Mouse (Mus musculus) cerebellum, adult 2 months (tissue): ENCODE data around the gene Sh2d3c.

Experiments
- CTCF ChIP-seq: fragments of 200-500 bp; IDR thresholded peaks from 2 replicates; pipeline ENCODE4 v1.5.1; 2011; ENCODE audit warnings: low read depth, mild to moderate bottlenecking, control low read depth, low read length, moderate library complexity, borderline replicate concordance; ENCODE audit not compliant: insufficient read depth
- POLR2A ChIP-seq: fragments of 200-500 bp; IDR thresholded peaks from 2 replicates; pipeline ENCODE4 v1.6.1; 2011; ENCODE audit warnings: low read length, control low read depth, borderline replicate concordance; ENCODE audit not compliant: insufficient read depth

DNA sequence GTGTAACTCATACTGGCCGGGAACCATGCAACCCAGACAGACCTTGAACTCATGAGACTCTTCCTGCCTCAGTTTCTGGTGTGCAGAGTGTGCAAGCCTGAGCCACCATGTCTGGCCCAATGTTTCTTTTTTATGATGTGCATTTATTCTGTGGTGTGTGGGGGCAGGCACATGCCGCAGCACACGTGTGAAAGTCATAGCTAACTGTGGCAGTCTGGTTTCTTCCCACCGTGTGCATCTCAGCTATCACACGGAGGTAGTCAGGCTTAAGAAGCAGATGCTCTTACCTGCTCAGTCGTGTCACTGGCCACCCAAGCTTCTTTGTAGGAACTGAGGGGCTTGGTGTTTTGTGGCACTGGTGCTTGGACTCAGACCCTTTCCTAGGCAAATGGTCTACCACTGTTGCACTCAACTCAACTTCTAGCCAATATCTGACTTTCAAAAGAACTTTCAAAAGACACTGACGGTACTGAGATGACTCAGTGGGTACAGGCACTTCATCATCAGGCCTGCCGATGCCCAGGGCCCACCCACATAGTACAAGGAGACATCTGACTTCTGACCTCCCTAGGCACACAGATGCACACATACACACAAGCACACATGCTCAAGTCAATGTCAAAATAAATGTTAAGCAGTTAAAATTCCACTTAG, 51.9 kb downstream of the Sh2d3c start:
- no peak for TF ChIP-seq POLR2A
- TF ChIP-seq CTCF: no peak
